Mouse (Mus musculus) Patski (cell line): ENCODE data around the gene Ddb1. TPM values are rescaled to one million over a fixed set of nuclear protein-coding genes. Genes with fewer than 3 reads are reported as not detected.

Experiments
- ATAC-seq: fragments of 100-300 bp; one replicate; pipeline ENCODE4 v1.8.0; 2021
- CTCF ChIA-PET: fragments of 350-600 bp; sonication (Branson Sonifier 250); formaldehyde crosslinking; loops from one replicate; lab custom pipeline; 2022; ENCODE audit warnings: inconsistent platforms; lab: Charles Lee
- POLR2A ChIA-PET: fragments of 350-600 bp; sonication (Branson Sonifier 250); formaldehyde crosslinking; loops from one replicate; lab custom pipeline; 2022; ENCODE audit warnings: antibody characterized with exemption, inconsistent platforms; lab: Charles Lee
- DNase-seq: peaks from one replicate; pipeline ENCODE4 v3.0.0-alpha.2; 2011; ENCODE audit warnings: low read depth, low spot score
- H3K27me3 ChIP-seq: fragments of 371-371 bp; one replicate; pipeline ENCODE4 v1.5.1; 2021
- CTCF ChIP-seq: fragments of 100-300 bp; IDR thresholded peaks from one replicate; pipeline ENCODE4 v1.5.1; 2021
- in situ Hi-C: fragments of 300-500 bp; cut with MboI; formaldehyde crosslinking; loops from 3 replicates; pipeline ENCODE4 v1.11.1; 2018; ENCODE audit warnings: low pct_unique_long_range_greater_than_20kb, mixed read lengths
- polyA plus RNA-seq: library from polyadenylated mRNA; unstranded; gene quantifications from one replicate; pipeline ENCODE4 v1.2.3, GENCODE M21; 2021

Gene Ddb1
- polyA plus RNA-seq, 1 experiment from 2014 or later, result 622 TPM

- CTCF ChIA-PET, result interaction anchor here (2.0 kb wide), 1 partner anchor 13 kb away, joined by 6 read pairs; no protein-coding TSS in a partner anchor
- H3K27me3 ChIP-seq, result no peaks in the 10 kb centered on the region
- no peak for ATAC-seq
- no peak for TF ChIP-seq CTCF
- in situ Hi-C loops, result no loop called here
- no peak for DNase-seq
- POLR2A ChIA-PET, result no interaction called here
Observed at GRCm38 (mm10) chr19:10589127-10589857, 15.8 kb upstream of the Ddb1 start.

DNA sequence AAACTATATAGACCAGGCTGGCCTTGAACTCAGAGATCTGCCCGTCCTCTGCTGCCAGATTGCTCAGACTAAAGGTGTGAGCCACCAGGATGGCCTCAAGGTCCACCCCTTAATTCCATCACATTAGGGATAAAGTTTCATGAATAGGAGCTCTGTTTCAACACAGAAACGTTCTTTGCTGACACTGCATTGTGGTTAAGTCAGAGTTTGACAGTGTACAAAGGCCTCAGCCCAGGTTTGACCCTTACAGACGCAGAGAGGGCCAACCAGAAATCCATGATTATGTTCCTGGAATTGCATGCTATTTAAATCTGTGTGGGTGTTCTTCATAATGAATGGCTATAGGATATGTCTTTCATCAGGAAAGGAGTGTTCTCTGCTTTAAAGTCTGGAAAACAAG, 14.8 kb upstream of the Ddb1 start:
- ChIA-PET POLR2A (no interaction called here), CTCF (no interaction called here)
- DNase-seq (no peak), ATAC-seq (no peak)
- TF ChIP-seq CTCF, result no peak
- no peaks in the 10 kb centered on the region for H3K27me3 ChIP-seq
- in situ Hi-C loops, result no loop called here

- DNase-seq (no peak), ATAC-seq (no peak)
- no peaks in the 10 kb centered on the region for H3K27me3 ChIP-seq
- in situ Hi-C loops, result no loop called here
- POLR2A ChIA-PET, result interaction anchor here (0.8 kb wide), 1 partner anchor 35 kb away, joined by 3 read pairs; no protein-coding TSS in a partner anchor
- CTCF ChIA-PET, result interaction anchor here (1.0 to 3.9 kb wide), 3 partner anchors 12 to 117 kb away, joined by 3 to 23 read pairs (median 5); partner anchors contain the start of genes Ddb1 and Tkfc
- no peak for TF ChIP-seq CTCF
Observed at GRCm38 (mm10) chr19:10591659-10592377, 13.3 kb upstream of the Ddb1 start.

- POLR2A ChIA-PET, result no interaction called here
- CTCF ChIA-PET, result interaction anchor here (1.0 to 1.4 kb wide), 4 partner anchors 12 to 111 kb away, joined by 3 to 9 read pairs (median 6); no protein-coding TSS in a partner anchor
- no peak for TF ChIP-seq CTCF
- no peaks in the 10 kb centered on the region for H3K27me3 ChIP-seq
- in situ Hi-C loops, result no loop called here
- DNase-seq (no peak), ATAC-seq (no peak)
Observed at GRCm38 (mm10) chr19:10598188-10598587, 6.9 kb upstream of the Ddb1 start.

DNA sequence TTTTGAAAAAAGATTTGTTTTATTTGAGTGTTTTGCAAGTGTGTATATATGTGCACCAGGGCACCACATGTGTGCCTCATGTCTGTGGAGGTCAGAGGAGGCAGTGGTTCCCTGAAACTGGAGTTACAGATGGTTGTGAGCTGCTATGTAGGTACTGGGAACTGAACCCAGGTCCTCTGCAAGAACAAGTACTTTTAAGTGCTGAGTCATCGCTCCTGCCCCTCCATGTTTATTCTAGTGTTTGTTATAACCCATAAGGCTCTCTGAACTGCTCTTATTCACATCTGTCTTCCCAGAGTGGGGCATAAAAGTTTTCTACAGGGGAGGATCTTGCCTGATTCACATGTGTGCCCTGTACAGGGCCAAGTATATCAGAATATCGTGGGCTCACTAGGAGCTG, 5.5 kb upstream of the Ddb1 start:
- DNase-seq, result no peak
- no peak for ATAC-seq
- in situ Hi-C loops, result loop anchor here (5.0 kb wide), 1 partner anchor 37 kb away; no protein-coding TSS in a partner anchor
- no peaks in the 10 kb centered on the region for H3K27me3 ChIP-seq
- no peak for TF ChIP-seq CTCF
- ChIA-PET POLR2A (no interaction called here), CTCF (interaction anchor here (1.0 kb wide), 1 partner anchor 39 kb away, joined by 4 read pairs; no protein-coding TSS in a partner anchor)

DNA sequence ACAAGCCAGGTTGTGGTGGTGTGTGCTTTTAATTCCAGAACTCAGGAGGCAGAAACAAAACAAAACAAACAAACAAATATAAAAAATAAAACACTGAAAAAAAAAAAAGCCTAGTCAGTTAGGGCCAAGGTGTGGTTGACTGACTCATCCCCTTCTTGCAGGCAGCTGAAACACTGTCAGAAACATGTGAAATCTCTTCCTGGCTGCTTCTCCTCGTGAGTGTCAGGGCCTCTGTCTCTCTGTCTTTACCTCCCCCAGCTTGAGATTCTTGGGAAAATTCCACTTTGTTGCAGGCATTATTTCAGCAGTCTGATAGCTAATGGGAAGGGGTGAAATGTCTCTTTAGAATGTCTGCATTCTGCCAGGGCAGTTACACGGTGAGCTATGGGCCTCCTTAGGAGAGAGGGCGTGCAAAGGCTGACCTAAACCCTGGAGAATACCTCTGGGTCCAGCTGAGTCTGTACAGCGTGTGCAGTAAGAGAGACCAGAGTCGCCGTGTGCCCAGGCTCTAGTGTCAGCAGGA, 2.8 kb upstream of the Ddb1 start:
- in situ Hi-C loops, result loop anchor here (5.0 kb wide), 1 partner anchor 40 kb away; no protein-coding TSS in a partner anchor
- POLR2A ChIA-PET, result interaction anchor here (0.6 to 3.6 kb wide), 8 partner anchors 9 to 60 kb away, joined by 3 to 11 read pairs (median 4); no protein-coding TSS in a partner anchor
- CTCF ChIA-PET, result interaction anchor here (0.6 to 5.1 kb wide), 15 partner anchors 10 to 343 kb away, joined by 3 to 49 read pairs (median 4); partner anchors contain the start of genes Cyb561a3, Sdhaf2, Tmem138 and Tmem216
- DNase-seq, result peak; percentile 10
- TF ChIP-seq CTCF, result no peak
- no peak for ATAC-seq
- no peaks in the 10 kb centered on the region for H3K27me3 ChIP-seq

GRCm38 (mm10) chr19:10602787-10603186, 2.3 kb upstream of the Ddb1 start:
- in situ Hi-C loops, result loop anchor here (5.0 kb wide), 1 partner anchor 40 kb away; no protein-coding TSS in a partner anchor
- ATAC-seq (peak; percentile 60), DNase-seq (peak; percentile 35)
- peak; percentile 98 for TF ChIP-seq CTCF
- ChIA-PET CTCF (interaction anchor here (0.6 to 5.1 kb wide), 15 partner anchors 10 to 344 kb away, joined by 3 to 49 read pairs (median 4); partner anchors contain the start of genes Cyb561a3, Sdhaf2, Tmem138 and Tmem216), POLR2A (interaction anchor here (0.6 to 3.6 kb wide), 6 partner anchors 32 to 60 kb away, joined by 3 to 11 read pairs (median 5); no protein-coding TSS in a partner anchor)
- no peaks in the 10 kb centered on the region for H3K27me3 ChIP-seq

GRCm38 (mm10) chr19:10603660-10604523, 1.2 kb upstream of the Ddb1 start:
- in situ Hi-C loops, result loop anchor here (5.0 kb wide), 1 partner anchor 42 kb away; no protein-coding TSS in a partner anchor
- TF ChIP-seq CTCF, result no peak
- POLR2A ChIA-PET, result interaction anchor here (0.9 to 3.6 kb wide), 5 partner anchors 9 to 50 kb away, joined by 3 to 17 read pairs (median 9); partner anchors contain the start of gene Tmem216
- DNase-seq (no peak), ATAC-seq (no peak)
- CTCF ChIA-PET, result interaction anchor here (1.0 to 5.1 kb wide), 12 partner anchors 11 to 52 kb away, joined by 3 to 49 read pairs (median 11); partner anchors contain the start of genes Cyb561a3, Tmem138 and Tmem216
- no peaks in the 10 kb centered on the region for H3K27me3 ChIP-seq

DNA sequence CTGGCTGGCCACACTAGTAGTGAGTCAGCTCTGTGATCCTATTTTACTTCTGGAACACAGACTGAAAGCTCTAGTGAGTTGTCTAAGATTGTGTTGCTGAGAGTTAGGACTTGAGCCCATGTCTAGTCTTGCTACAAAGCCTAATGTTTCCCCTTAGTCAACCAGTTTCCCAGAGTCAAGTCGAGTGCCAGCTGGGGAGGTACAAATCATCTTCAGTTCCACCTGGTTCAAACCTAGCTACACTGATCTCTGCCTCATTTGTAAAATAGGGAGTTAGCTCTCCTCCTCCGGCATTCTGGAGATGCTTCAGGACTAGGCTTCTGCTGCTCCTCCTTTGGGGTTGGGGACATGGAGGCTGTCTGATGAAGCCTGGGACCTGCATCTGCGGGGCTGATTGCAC, 593 bp upstream of the Ddb1 start:
- no peak for TF ChIP-seq CTCF
- ATAC-seq (no peak), DNase-seq (no peak)
- no peaks in the 10 kb centered on the region for H3K27me3 ChIP-seq
- in situ Hi-C loops, result loop anchor here (5.0 kb wide), 1 partner anchor 42 kb away; no protein-coding TSS in a partner anchor
- POLR2A ChIA-PET, result interaction anchor here (0.9 to 3.6 kb wide), 5 partner anchors 10 to 50 kb away, joined by 3 to 17 read pairs (median 9); partner anchors contain the start of gene Tmem216
- CTCF ChIA-PET, result interaction anchor here (1.0 to 5.1 kb wide), 8 partner anchors 11 to 45 kb away, joined by 3 to 49 read pairs (median 10); partner anchors contain the start of genes Cyb561a3 and Tmem138
